Mouse (Mus musculus): Measurements from ENCODE around the gene 6820408C15Rik. TPM values are rescaled to one million over a fixed set of nuclear protein-coding genes. Genes with fewer than 3 reads are reported as not detected.
A peak's percentile ranks its signal among the peaks of the same experiment; 100 is the strongest.

6820408C15Rik gene
- 1 to 10 TPM; 1.7 to 2.7 TPM for total RNA-seq (2021)

- no peak for DNase-seq (ENCODE audit: extremely low spot score in 1 of 2, low spot score in 1 of 2)
Measured at GRCm38 (mm10) chr2:152415287-152415686, at the start of gene 6820408C15Rik. Gene 6820408C15Rik, plus strand, starts transcription at chr2:152415587.

GRCm38 (mm10) chr2:152367917-152368316 lies 47.5 kb upstream of the 6820408C15Rik start:
- DNase-seq (ENCODE audit: extremely low spot score in 1 of 2, low spot score in 1 of 2) = no peak

- DNase-seq (ENCODE audit: extremely low spot score in 1 of 2, low spot score in 1 of 2) = peak in 1 of 2 experiments; percentile 51
Measured at GRCm38 (mm10) chr2:152368532-152369140, 46.8 kb upstream of the 6820408C15Rik start.

DNA sequence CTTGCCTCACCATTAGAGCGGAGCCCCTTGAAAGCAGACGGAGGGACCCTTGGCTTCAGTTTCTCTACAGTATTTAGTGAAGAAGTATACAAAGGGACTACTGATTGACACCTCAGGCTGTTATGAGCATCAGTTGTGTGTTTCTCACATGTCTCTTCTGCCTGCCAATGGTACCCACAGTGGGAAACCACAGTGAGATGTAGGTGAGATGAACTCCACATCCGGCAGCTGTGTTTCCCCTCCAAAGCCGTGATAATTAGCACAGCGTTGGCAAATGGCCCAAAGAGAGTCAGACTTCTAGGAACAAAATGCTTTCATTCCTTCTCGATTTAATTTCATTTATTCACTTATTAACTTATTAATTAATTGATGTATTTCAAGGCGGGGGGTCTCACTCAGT lies 43.3 kb upstream of the 6820408C15Rik start:
- DNase-seq (ENCODE audit: extremely low spot score in 1 of 2, low spot score in 1 of 2) = no peak

GRCm38 (mm10) chr2:152372661-152373060 lies 42.7 kb upstream of the 6820408C15Rik start:
- no peak for DNase-seq (ENCODE audit: extremely low spot score in 1 of 2, low spot score in 1 of 2)

GRCm38 (mm10) chr2:152373547-152373946 lies 41.8 kb upstream of the 6820408C15Rik start:
- DNase-seq (ENCODE audit: extremely low spot score in 1 of 2, low spot score in 1 of 2) = no peak

- DNase-seq (ENCODE audit: extremely low spot score in 1 of 2, low spot score in 1 of 2) = peak in 1 of 2 experiments; percentile 29
Measured at GRCm38 (mm10) chr2:152375652-152376344, 39.6 kb upstream of the 6820408C15Rik start.

- peak in 1 of 2 experiments; percentile 38 for DNase-seq (ENCODE audit: extremely low spot score in 1 of 2, low spot score in 1 of 2)
Measured at GRCm38 (mm10) chr2:152376345-152376741, 39.0 kb upstream of the 6820408C15Rik start, which contains the start of gene Nrsn2. Gene Nrsn2, minus strand, starts transcription at chr2:152376638.

- no peak for DNase-seq (ENCODE audit: extremely low spot score in 1 of 2, low spot score in 1 of 2)
Measured at GRCm38 (mm10) chr2:152384191-152384590, 31.2 kb upstream of the 6820408C15Rik start.

- no peak for DNase-seq (ENCODE audit: extremely low spot score in 1 of 2, low spot score in 1 of 2)
Measured at GRCm38 (mm10) chr2:152392786-152393185, 22.6 kb upstream of the 6820408C15Rik start.

- no peak for DNase-seq (ENCODE audit: extremely low spot score in 1 of 2, low spot score in 1 of 2)
Measured at GRCm38 (mm10) chr2:152393225-152394017, 22.0 kb upstream of the 6820408C15Rik start.

DNA sequence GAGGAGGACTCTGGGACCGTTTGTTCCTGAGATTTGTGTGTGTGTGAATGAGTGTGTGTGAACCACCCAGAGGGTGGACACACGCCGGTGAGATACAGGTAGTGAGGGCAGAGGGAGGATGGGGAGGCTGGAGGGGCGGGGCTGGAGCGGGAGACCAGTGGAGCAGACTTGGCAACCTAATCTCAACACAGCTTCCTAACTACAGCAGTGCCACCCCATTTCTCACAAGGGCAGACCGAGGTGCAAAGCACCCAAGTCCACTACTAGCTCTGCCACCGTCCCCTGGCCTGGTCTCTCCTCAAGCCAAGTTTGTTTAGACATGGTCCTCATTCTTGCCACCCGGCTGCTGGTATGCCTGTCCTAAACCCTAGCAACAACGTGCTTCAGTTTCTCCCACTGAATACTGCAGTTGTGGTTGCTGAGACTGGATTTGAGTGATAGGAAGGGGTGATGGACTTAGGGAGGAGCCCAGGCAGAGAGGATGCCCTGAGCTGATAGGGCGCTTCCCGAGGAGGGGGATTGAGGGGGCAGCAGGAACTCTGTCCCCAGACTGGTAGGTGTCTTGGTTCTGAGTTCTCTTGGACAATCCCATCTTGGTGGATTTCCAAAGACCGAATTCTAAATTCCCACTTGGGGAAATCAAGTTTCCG lies 20.0 kb upstream of the 6820408C15Rik start:
- DNase-seq (ENCODE audit: extremely low spot score in 1 of 2, low spot score in 1 of 2) = no peak

- peak; percentile 71 to 80 for DNase-seq (ENCODE audit: extremely low spot score in 1 of 2, low spot score in 1 of 2)
Measured at GRCm38 (mm10) chr2:152396110-152397003, 19.0 kb upstream of the 6820408C15Rik start.

DNA sequence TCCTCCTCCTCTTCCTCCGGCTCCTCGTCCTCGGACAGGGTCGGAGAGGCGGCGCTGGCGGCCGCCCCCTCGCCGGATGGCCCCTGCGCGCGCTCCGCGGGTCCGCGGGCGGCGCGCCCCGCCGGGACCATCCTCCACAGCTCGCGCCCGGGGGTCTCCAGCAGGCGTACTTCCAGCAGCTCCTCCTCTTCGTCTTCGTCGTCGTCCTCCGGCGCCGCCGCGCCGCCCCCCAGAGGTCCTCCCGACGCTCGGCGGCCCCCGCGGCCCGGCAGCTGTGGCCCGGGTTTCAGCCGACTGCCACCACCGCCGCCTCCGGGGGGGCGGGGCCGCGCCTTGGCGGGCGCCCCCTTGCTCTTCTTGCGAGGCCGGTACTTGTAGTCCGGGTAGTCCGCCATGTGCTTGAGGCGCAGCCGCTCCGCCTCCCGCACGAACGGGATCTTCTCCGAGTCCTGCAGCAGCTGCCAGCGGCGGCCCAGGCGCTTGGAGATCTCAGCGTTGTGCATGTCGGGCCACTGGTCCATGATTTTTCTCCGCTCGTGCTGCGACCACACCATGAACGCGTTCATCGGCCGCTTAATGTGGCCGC lies 18.3 kb upstream of the 6820408C15Rik start:
- DNase-seq (ENCODE audit: extremely low spot score in 1 of 2, low spot score in 1 of 2) = peak; percentile 62 to 77

DNA sequence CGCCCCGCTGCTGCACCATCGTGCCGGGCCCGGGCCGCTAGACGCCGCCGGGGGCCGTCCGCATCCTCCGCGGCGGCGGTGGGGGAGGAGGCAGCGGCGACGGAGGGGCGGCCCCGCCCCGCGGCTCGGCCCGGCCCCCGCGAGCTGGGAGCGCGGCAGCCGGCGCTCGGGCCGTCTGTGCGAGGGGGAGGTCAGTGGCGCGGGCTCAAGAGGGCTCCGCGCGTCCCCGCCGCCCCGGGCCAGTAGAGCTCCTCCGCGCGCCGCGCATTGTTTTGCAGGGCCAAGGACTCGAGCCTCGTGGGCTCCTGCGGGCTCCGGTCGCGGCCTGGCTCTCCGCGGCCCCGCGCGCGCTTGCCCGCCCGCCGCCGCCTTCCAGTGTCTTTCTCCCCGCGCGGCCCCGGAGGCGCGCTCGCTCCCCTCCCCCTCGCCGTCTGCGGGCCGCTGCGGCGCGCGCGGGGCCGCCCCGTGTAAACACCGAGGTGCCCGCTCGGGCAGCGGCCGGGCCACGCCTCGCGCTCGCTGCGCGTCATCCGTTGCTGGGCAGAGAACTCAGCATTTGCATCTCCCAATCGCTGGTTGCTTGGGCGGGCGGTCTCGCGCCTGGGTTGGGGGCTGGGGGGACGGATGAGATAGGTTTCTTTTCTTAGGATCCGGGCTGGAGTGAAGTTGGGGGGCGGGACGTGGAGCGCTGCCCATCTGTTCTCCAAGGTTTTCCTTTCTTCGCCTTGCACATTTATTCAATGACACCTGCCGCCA lies 17.5 kb upstream of the 6820408C15Rik start, which contains the start of gene Sox12:
TSS of gene Sox12 (minus strand) at position 384 of the 756 bp plus-strand sequence.
- peak; percentile 97 to 99 for DNase-seq (ENCODE audit: extremely low spot score in 1 of 2, low spot score in 1 of 2)

GRCm38 (mm10) chr2:152398691-152399090 lies 16.7 kb upstream of the 6820408C15Rik start:
- DNase-seq (ENCODE audit: extremely low spot score in 1 of 2, low spot score in 1 of 2) = peak; percentile 70 to 82

GRCm38 (mm10) chr2:152399122-152399542 lies 16.3 kb upstream of the 6820408C15Rik start:
- DNase-seq (ENCODE audit: extremely low spot score in 1 of 2, low spot score in 1 of 2) = no peak

GRCm38 (mm10) chr2:152406126-152406525 lies 9.3 kb upstream of the 6820408C15Rik start:
- DNase-seq (ENCODE audit: extremely low spot score in 1 of 2, low spot score in 1 of 2) = peak; percentile 83 to 90

All from layer of hippocampus, postnatal 25 days (tissue).